ENCODE assay signal across 12 mouse cellular contexts in the genomic region with DNA sequence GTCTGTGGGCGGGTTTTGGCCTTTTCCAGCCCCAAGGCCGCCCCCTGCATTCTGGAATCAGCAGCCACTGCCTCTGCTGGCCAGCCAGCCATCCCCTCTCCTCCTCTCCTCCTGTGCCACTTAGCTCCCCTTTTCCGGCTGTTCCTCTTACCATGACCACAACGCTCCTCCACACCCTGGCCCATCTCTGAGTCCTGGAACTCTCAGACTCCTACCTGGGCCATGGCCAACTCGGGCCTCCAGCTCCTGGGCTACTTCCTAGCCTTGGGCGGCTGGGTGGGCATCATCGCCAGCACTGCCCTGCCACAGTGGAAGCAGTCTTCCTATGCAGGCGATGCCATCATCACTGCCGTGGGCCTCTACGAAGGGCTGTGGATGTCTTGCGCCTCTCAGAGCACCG. TPM values are rescaled to one million over a fixed set of nuclear protein-coding genes. Genes with fewer than 3 reads are reported as not detected.
A peak's percentile ranks its signal among the peaks of the same experiment; 100 is the strongest.
DNase-seq lines count a peak whose midpoint lies in the region; ATAC-seq and TF ChIP-seq lines count a peak whose summit lies in the region.
"Had no signal": no experiment of that assay in that cellular context is flagged by ENCODE, and none has a peak within 500 bp of the region (broad histone marks: within the 10 kb centered on the region; RNA-seq: fewer than 3 reads in every experiment).

Gene Cldn19, plus strand, starts transcription at position 64 of the 400 bp plus-strand sequence.

- TF ChIP-seq POLR2A in ES-Bruce4 (IDR thresholded peaks at IDR 0.05; ENCODE audit: insufficient read depth, low read length) = no peak

- ATAC-seq in forebrain, embryonic 15.5 days (replicated peaks) = no peak
- no peak for ATAC-seq in midbrain, embryonic 11.5 days (ENCODE audit: low FRiP score)

- no peak for TF ChIP-seq EP300 in ES-Bruce4 (IDR thresholded peaks at IDR 0.05; ENCODE audit: insufficient read depth, low read depth, low read length)

- WGBS in forebrain, embryonic 15.5 days = 68% methylated on average over 12 of the region's 12 CpGs
- WGBS in midbrain, embryonic 11.5 days = 70% methylated on average over 12 of the region's 12 CpGs

- no peak for DNase-seq in gastrocnemius, postnatal 4 days (ENCODE audit: low spot score in 2 of 2)
- no peak for DNase-seq in gastrocnemius, adult 18-20 months (ENCODE audit: low spot score)
- DNase-seq in midbrain, embryonic 11.5 days (ENCODE audit: low spot score, missing footprints) = no peak
- no peak for DNase-seq in testis, postnatal 10 days (ENCODE audit: low spot score)
- no peak for DNase-seq in adrenal gland, adult 18-20 months (ENCODE audit: low spot score in 2 of 2)
- no peak for DNase-seq in spleen, postnatal 36 days (ENCODE audit: low spot score in 2 of 2)
- DNase-seq: cerebellum, adult 11 months; lung, embryonic 14.5 days had no signal

- H3K4me3 ChIP-seq in ES-Bruce4 (ENCODE audit: low read depth, low read length) = peak within 1 kb of the TSS; percentile 16
- H3K4me3 ChIP-seq in forebrain, embryonic 15.5 days = no peak within 1 kb of the TSS
- no peak within 1 kb of the TSS for H3K4me3 ChIP-seq in midbrain, embryonic 11.5 days (ENCODE audit: low read depth, low read length)
- H3K4me3 ChIP-seq: heart, embryonic 15.5 days had no signal

- no peaks in the 10 kb centered on the region for H3K36me3 ChIP-seq in ES-Bruce4 (ENCODE audit: control insufficient read depth, insufficient read depth, low read length, poor library complexity, severe bottlenecking)
- H3K36me3 ChIP-seq in forebrain, embryonic 15.5 days = no peaks in the 10 kb centered on the region
- H3K36me3 ChIP-seq in midbrain, embryonic 11.5 days (ENCODE audit: control insufficient read depth, insufficient read depth, low read length) = no peaks in the 10 kb centered on the region
- H3K36me3 ChIP-seq: heart, embryonic 15.5 days had no signal

- H3K27me3 ChIP-seq in ES-Bruce4 (ENCODE audit: control insufficient read depth, insufficient read depth, low read length, poor library complexity, severe bottlenecking) = no peaks in the 10 kb centered on the region
- H3K27me3 ChIP-seq in forebrain, embryonic 15.5 days = no peaks in the 10 kb centered on the region
- no peaks in the 10 kb centered on the region for H3K27me3 ChIP-seq in midbrain, embryonic 11.5 days (ENCODE audit: control insufficient read depth, insufficient read depth, low read length)

- H3K9ac ChIP-seq in ES-Bruce4 (ENCODE audit: low read depth, poor library complexity, severe bottlenecking) = no peak within 1 kb of the TSS
- H3K9ac ChIP-seq in forebrain, embryonic 15.5 days (replicated peaks) = no peak within 1 kb of the TSS
- peak within 1 kb of the TSS; percentile 44 for H3K9ac ChIP-seq in midbrain, embryonic 11.5 days (ENCODE audit: low read length)
- H3K9ac ChIP-seq: lung, embryonic 14.5 days had no signal

- H3K4me1 ChIP-seq in ES-Bruce4 (ENCODE audit: control insufficient read depth, insufficient read depth, low read length) = no peaks in the 10 kb centered on the region
- H3K4me1 ChIP-seq in forebrain, embryonic 15.5 days = peaks cover 18% of the 10 kb centered on the region
- H3K4me1 ChIP-seq in midbrain, embryonic 11.5 days (ENCODE audit: control insufficient read depth, insufficient read depth, low read length) = peaks cover 14% of the 10 kb centered on the region

- no peak within 1 kb of the TSS; the same call in 1 of the 2 replicates for H3K4me2 ChIP-seq in forebrain, embryonic 15.5 days (replicated peaks)
- H3K4me2 ChIP-seq in midbrain, embryonic 11.5 days = 0 out of 2 replicates have a peak within 1 kb of the TSS, but pooled peaks have one; percentile 6
- H3K4me2 ChIP-seq: heart, embryonic 15.5 days; lung, embryonic 14.5 days had no signal

- H3K9me3 ChIP-seq in ES-Bruce4 (replicated peaks; ENCODE audit: control insufficient read depth, insufficient read depth, low read length, poor library complexity, severe bottlenecking) = no peaks in the 10 kb centered on the region
- H3K9me3 ChIP-seq in forebrain, embryonic 15.5 days = no peaks in the 10 kb centered on the region
- H3K9me3 ChIP-seq in midbrain, embryonic 11.5 days (ENCODE audit: control insufficient read depth, low read length) = no peaks in the 10 kb centered on the region
- H3K9me3 ChIP-seq: heart, embryonic 15.5 days had no signal

- TF ChIP-seq CTCF in ES-Bruce4 (IDR thresholded peaks at IDR 0.05; ENCODE audit: low read depth, low read length) = no peak

- H3K27ac ChIP-seq in ES-Bruce4 (ENCODE audit: insufficient read depth, low read length) = no peak within 1 kb of the TSS
- H3K27ac ChIP-seq in forebrain, embryonic 15.5 days (replicated peaks) = peak within 1 kb of the TSS; percentile 76
- H3K27ac ChIP-seq in midbrain, embryonic 11.5 days (ENCODE audit: low read depth, low read length) = peak within 1 kb of the TSS; percentile 57
- H3K27ac ChIP-seq: heart, embryonic 15.5 days had no signal

RNA-seq across cellular contexts. Expression of gene Cldn19, which starts in this region (rescaled TPM):
- 10 to 100 TPM; 15.4 to 19.0 TPM for total RNA-seq in gastrocnemius, postnatal 4 days (2021)
- total RNA-seq in gastrocnemius, adult 18-20 months (2021) = 1 to 10 TPM; 1.3 to 1.9 TPM
- polyA plus RNA-seq in ES-Bruce4 (2011; ENCODE audit: insufficient read depth, insufficient read length, low read depth, missing spikeins) = 0.15 and 0.35 TPM in 2 replicates
- polyA plus RNA-seq in forebrain, embryonic 15.5 days (2015; fragmentation: Nextera tagmentation; extraction: Ambion mirVana) = 0.70 and 1.0 TPM in 2 replicates
- polyA plus RNA-seq in midbrain, embryonic 11.5 days (2014; fragmentation: Nextera tagmentation; extraction: Ambion mirVana) = 0.49 TPM in 1 of 2 replicates, not detected in the other
- total RNA-seq in adrenal gland, adult 18-20 months (2021) = under 1 TPM in 1 of 2 experiments, not detected in 1; 0.06 TPM
- total RNA-seq: neutrophil, adult 5-6 weeks had no signal
- polyA plus RNA-seq: heart, embryonic 15.5 days; lung, embryonic 14.5 days had no signal

Comparison
In these comparisons a context has a peak if more than half of its experiments do, and no peak if none do; other contexts are left out.
1. RNA of gene Cldn19 (total RNA-seq): 15.4 to 19.0 TPM in gastrocnemius, postnatal 4 days; 1.3 to 1.9 TPM in gastrocnemius, adult 18-20 months and 0.06 TPM in adrenal gland, adult 18-20 months; every median in the first group is over 4 times any median in the second.